Mouse (Mus musculus) cerebellum, postnatal 36 days (tissue): ENCODE results near the gene Tcte1.

Experiments used
- DNase-seq, 2 experiments: peaks; one replicate each; pipeline ENCODE4 v3.0.0; 2021 to 2022; ENCODE audit warnings: mixed read lengths in 2 of 2

Tcte1 gene

DNA sequence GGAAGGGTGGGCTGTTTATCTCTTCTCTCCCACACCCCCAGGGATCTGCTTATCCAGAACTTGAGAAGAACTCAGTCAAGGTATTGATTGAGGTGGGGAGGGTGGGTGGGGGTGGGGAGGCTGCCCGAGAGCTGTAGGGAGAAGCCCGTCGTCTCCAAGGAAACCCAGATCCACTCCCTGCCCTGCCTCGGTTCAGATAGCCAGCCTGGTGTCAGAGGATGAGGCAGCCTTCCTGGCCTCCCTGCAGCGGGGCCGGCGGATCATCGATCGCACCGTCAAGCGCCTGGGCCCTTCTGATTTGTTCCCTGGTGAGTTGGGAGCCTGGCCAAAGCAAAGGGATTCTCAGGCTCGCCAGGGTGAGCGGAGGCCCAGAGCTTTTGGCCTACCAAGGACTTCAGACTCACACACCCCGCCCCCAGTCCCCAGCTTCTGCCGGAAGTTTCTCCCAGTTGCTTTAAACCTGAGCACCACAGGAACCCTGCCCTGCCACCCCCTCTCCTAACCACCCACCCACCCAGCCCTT is 8.0 kb upstream of the Tcte1 start:
- no peak for DNase-seq

DNA sequence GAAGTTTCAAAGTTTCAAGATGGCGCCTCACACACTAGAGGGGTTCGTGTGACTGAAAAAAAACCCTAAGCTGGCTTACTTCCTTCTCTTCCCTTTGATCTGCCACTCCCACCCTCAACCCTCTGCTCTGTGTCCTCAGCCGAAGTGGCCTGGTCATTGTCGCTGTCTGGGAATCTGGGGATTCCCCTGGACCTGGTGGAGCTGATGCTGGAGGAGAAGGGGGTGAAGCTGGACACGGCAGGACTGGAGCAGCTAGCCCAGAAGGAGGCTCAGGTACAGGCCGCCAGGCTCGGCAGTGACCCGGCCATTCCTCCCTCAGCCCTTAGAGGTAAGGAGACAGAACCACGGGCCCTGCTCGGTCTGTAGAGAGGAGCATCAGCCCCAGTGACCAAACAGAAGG is 7.4 kb upstream of the Tcte1 start:
- DNase-seq: no peak

GRCm38 (mm10) chr17:45516488-45516887 is 6.7 kb upstream of the Tcte1 start:
- peak; percentile 92 to 98 for DNase-seq

DNA sequence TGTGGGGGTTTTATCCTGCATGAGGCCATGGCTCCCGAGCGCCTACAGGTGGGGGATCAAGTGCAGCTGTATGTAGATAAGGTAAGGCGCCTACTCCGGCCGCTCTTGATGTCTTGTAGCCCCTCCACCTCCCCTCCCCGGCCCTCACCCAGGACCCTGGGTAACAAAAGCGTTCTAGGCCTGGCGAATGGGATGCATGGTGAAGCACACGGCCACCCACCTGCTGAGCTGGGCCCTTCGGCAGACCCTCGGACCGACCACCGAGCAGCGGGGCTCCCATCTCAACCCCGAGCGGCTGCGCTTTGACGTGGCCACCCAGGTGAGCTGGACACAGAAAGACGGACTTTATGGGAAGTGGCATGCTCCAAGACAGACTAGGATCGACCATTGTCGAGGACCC is 6.1 kb upstream of the Tcte1 start:
- DNase-seq: no peak

GRCm38 (mm10) chr17:45517549-45518215 is 5.6 kb upstream of the Tcte1 start:
- DNase-seq: peak in 1 of 2 experiments; percentile 31

GRCm38 (mm10) chr17:45518766-45519475 is 4.3 kb upstream of the Tcte1 start:
- peak; percentile 89 to 92 for DNase-seq

GRCm38 (mm10) chr17:45520136-45520535 is 3.1 kb upstream of the Tcte1 start:
- DNase-seq: no peak

DNA sequence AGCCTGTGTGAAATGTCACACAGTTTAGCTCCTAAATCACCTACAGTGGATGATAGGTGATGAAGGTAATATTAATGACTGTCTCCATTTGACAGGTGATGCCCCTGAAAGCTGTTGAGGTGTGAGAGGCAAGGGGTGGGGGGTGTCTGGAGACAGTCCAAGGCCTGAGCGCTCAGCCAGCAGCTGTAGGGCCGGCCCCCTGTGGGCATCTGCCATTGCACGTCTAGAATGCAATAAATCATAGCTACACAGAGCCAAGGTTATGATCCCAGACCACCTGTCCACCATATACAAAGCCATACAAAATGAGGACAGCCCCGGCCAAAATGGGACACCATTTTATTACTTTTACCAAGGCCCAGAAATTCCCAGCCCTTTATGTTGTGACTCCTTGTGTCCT is 1.7 kb downstream of the Tcte1 start:
- no peak for DNase-seq

DNA sequence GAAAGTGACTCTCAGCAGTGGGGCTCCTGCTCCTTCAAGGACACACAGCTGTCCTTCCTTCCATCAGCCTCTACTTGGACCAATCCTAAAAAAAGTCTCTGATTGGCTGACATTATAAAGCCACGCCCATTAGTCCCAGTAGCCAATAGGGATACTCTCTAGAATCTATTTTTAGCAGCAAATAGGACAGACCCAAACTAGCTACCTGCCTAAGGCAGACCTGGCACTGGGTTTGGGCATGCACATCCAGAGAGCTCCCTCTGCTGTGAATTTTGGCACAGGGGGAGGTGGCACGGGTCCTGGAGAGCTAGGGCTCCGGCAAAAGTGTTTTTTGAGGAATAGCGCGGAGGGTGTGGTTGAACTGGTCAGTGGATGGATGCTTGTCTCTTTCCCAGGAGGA is 3.3 kb downstream of the Tcte1 start:
- peak in 1 of 2 experiments; percentile 50 for DNase-seq

GRCm38 (mm10) chr17:45530346-45530782 is 7.1 kb downstream of the Tcte1 start:
- DNase-seq: peak; percentile 88

- no peak for DNase-seq
Observed at GRCm38 (mm10) chr17:45532896-45533295, 9.7 kb downstream of the Tcte1 start.

GRCm38 (mm10) chr17:45536264-45536663 is 13.0 kb downstream of the Tcte1 start:
- DNase-seq: no peak

- DNase-seq: no peak
Observed at GRCm38 (mm10) chr17:45538394-45538793, 15.2 kb downstream of the Tcte1 start.

- DNase-seq: peak in 1 of 2 experiments; percentile 30
Observed at GRCm38 (mm10) chr17:45539664-45540063, 16.4 kb downstream of the Tcte1 start.

DNA sequence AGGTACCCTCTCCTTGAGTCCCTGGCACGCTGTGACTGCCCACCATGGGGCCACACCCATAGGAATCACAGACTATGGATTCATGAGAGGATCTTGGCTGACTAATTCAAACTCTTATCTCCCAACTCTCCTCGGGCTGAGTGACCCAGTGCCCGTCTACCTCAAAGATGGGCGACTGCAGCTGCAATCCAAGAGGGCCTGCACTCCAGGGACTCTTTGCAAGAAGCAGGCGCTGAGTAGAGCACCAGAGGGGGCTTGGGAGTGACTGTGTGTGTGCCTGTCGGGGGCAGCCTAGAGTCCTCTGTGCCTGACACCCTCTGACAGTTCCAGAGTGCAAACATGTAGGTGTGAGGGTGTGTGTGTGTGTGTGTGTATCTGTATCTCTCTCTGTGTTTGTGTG is 18.9 kb downstream of the Tcte1 start:
- DNase-seq: peak in 1 of 2 experiments; percentile 25

- peak; percentile 58 to 65 for DNase-seq
Observed at GRCm38 (mm10) chr17:45542705-45543104, 19.5 kb downstream of the Tcte1 start.

DNA sequence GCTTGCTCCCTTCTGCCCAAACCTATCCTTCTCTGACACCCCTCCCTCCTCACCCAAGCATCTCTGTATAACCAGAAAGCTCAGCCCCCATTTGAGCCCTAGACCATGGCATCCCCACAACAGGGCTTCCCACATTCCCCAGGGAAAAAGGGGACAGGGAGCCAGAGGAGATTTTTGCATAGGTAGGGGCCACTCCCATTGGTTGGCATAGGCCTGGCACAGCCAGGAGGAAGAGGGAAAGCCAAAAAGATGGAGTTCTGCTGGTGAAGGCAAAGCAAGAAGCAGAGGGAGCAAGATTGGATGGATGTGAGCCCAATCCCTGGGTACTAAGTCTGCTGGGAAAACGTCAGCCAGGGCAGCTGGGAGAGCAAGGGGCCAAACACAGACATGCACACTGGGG is 19.9 kb downstream of the Tcte1 start:
- peak in 1 of 2 experiments; percentile 46 for DNase-seq

GRCm38 (mm10) chr17:45544001-45544872 is 21.0 kb downstream of the Tcte1 start:
- peak; percentile 58 to 59 for DNase-seq

- DNase-seq: peak; percentile 60 to 62
Observed at GRCm38 (mm10) chr17:45544873-45545277, 21.6 kb downstream of the Tcte1 start.

DNA sequence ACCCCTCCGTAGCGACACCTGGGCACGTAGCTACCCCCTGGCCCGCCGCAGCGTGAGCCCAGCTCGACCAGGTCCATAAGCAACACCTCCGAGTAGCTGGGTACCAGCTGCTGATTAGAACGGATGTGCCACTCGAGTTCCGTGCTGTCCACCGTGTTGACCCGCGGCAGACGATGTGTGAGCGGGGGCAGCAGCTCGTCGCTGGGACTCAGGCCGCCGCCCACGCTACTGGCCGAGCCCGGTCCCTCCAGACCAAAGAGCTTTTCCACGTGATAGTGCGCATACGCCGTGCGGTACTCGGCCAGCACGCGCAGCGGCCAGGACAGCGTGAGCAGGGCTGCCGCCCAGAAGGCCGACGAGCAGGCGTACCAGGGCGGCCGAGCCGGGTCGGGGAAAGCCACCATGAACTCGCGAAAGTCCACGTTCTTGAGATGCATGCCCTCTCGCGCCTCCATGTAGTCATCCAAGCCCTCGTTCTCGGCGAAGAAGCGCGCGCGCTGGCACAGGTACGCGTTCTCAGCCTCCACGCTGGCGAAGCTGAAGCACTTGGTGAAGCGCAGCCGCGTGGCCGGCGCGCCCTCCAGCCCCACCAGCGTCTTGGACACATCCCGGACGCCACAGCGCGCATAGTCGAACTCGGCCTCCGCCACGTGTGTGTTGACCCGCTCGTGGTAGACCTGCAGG is 22.2 kb downstream of the Tcte1 start:
- DNase-seq: peak; percentile 48 to 62

GRCm38 (mm10) chr17:45546941-45547340 is 23.7 kb downstream of the Tcte1 start:
- peak; percentile 71 to 72 for DNase-seq

DNA sequence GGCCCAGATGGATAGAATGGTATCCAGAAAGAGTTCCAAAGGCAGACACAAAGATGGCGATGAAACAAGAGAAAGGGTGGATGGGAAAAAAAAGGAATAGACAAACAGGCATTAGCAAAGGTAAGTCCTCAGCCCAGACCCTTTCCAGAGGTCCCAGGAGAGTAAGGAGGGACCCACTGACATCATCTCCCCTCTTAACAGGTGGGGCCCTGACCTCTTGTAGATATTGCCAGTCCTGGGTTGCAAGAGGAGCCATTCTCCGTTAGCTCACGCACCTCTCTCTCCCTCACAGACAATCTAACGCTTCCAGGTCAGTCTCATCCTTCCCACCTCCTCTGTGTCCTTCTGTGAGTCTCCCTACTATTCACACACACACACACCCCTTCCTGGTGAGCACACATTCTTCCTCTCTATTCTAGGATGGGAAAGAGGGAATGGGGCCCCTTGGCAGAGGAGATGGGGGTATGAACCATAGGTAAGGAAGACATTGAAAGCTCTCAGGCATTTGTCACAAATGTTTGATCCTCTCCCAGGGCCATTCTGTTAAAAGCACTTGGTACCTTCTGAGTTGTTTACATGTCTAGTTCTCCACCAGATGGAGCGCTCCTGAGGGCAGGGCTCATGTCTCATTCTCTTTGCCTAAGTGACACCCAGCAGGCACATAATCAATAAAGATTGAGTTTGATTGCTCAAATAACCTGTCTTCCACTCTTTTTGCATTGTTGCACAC is 24.4 kb downstream of the Tcte1 start:
- peak; percentile 59 to 67 for DNase-seq
